Mouse (Mus musculus) CH12F3 (cell line): ENCODE data around the gene Cd37.

Experiments used
- in situ Hi-C: fragments of 300-500 bp; cut with MboI; formaldehyde crosslinking; loops from 2 replicates; pipeline ENCODE4 v1.14.3; 2020; ENCODE audit warnings: low sequenced_read_pairs

Cd37 gene

DNA sequence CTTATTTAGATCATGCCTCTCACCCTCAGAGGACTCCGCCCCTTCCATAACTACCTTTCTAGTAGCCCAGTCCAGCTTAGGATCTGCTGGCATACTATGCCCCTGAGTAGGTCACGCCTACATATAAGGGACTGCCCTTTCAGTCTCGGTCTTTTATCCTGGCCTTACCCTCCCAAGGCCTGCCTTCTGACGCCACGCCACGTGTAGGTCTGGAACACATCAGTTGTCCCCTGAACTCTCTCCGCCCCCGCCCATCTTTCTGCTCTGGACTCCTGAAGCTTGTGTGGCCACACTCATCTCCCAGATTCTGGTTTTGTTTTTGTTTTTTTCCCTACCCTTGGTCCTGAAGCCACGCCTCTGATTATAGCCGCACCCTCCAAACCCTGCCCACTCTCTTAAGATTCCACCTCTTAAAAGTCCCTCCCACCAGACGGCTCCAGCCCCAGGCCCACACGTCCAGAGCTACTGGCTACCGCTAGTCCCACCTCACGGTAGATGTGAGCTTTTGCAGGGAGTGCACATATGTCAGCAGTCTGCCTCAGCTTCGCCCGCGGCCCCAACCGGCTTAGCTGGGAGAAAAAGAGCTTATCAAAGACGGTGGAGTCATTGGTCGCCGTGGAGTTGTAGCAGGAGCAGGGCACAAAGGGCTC lies 3.9 kb downstream of the Cd37 start:
- in situ Hi-C loops: no loop called here

DNA sequence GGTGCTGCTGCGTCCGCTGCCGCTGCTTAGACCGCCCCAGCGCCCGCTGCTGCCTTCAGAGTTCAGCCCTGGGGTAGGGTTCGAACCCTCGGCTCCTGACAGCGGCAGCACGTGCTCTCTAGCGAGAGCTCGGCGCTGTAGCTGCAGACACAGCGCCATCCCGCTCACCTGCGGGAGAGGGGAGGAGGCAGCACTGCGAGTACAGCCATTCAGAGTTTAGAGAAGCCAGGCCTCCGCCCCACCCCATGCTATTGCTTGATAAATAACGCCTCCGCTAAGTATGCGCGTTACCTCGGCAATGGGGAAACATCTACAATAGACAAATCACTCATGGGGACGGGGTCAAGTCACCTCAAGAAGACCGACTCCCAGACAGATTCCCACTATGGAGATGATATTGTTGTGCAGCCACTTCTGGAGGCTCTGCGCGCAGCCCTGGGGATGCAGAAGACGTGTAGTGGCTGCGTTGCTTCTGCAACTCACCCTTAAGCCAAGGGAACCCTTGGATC lies 4.5 kb downstream of the Cd37 start:
- in situ Hi-C loops: no loop called here

DNA sequence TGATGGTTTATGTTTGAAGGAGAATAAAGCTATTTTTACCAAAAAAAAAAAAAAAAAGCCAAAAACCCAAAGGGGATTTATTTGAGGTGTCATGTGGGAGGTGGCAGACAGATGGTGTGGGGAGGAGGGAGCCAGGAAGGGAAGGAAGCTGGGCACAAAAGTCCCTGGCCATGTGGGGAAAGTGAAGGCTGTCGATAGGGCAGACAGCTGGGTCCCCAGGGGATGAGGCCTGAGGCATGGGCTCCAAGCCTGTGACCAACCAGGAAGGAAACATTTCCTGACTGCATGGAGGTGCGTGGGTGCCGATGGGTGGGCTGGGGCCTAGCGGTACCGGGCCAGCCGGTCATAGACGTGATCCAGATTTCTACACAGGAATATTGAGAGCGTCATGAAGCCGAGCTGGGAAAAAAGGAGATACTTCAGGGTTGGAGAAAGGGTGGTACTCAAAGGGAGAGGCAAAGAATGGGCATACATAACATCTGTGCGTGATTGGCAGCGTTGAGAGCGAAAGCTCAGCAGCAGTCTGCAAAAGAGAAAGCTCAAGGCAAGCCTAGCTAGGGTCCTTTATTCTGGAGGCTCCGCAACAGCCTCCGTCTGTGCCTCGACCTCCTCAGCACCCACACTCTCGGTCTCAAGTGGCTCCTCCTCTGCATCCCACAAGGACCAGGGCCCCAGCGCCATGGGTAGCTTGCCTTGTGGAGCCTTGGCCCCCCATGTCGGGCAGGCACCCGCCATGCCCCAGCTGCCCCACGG lies 5.2 kb downstream of the Cd37 start:
- in situ Hi-C loops: no loop called here

DNA sequence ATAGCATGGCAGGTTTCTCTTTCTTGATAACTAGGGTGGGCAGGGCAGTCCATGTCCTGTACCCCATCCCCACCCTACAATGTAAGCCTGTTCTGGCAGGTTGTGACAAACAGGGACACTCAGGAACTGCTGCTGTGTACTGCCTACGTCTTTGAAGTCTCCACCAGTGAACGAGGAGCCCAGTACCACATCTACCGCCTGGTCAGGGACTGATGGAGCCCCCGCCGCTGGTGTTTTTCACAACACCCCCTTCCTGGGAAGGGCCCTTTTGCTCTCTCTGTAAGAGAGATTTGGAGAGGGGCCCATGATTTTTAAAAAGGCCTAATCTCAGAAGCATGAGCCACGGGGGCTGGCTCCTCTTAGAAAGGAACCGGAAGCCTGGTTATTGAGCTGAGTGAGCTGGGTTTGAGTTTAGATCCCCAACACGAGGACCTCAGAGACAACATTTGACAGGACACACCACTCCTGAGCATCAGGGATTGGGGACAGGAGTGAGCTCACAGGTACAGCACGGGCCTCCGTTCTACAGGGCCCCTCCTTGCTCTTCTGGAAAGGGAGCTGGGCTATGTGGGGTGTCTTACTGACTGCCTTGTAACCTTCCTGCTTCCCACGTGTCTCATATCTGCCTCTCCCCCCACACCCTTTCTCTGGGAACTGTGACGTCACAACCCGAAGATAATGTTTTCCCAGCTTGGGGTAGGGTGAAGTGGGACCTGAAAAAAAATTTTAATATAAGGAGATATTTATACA lies 6.0 kb downstream of the Cd37 start:
- in situ Hi-C loops: no loop called here

DNA sequence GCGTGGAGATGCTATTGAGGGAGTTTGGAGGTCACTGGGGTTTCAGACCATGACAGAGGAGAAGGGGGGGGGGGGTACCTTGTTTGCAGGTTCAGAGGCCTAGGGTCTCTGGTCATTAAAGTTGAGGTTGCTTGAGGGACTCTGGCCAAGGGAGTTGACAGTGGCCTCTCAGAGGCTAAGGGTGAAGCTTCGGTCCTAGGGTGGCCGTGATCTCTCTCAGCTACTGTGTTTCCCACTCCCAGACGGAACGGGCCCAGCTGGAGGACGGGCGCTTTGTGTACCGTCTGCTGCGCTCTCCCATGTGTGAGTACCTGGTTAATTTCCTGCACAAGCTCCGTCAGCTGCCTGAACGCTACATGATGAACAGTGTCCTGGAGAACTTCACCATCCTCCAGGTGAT lies 7.0 kb downstream of the Cd37 start:
- in situ Hi-C loops: no loop called here

DNA sequence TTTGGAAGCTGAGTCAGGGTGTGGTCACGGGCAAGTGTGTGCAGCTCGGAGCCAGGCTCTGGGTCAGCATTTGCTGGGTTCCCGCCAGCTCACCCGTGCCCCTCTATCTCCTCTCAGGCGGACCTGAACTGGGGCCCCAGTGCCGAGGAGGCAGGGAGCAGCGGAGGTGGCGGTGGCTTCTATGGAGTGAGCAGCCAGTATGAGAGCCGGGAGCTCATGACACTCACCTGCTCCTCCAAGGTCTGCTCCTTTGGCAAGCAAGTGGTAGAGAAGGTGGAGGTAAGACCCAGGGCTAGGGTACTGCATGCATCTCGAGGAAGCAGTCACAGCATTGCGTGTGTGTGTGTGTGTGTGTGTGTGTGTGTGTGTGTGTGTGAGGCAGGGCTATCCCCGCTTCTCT lies 7.7 kb downstream of the Cd37 start:
- in situ Hi-C loops: no loop called here

DNA sequence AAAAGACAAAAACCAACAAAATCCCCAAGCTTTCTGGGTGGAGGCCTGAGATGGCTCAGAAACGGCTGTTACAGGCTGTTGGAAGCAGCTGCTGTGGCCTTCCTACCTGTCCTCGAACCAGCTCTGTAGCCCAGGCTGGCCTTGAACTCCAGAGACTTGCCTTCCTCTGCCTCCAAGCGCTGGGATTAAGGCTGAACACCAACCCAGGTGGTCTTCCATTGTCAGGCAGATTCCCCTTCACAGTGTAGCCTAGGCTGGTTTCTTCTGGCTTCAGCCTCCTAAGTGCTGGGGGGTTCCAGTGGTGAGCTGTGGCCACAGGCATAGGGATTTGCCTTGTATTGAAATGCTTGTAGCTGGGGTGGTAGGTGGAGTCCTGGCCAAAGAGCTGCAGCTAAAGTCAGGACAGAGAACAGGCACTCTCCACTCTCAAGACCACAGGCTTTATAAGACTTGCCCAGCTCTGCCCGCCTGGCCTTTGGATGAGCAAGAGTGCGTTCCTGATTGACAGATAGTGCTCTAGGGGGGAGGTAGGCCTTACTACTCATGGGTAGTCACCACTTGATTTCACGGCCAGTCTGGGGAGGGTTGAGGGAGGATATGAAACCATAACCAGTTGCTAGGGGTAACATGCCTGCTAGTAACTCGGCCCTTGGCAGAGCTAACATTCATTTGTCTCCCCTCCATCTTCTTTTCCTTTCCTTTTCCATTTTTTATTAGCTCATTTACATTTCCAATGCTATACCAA lies 9.3 kb downstream of the Cd37 start:
- in situ Hi-C loops: no loop called here

DNA sequence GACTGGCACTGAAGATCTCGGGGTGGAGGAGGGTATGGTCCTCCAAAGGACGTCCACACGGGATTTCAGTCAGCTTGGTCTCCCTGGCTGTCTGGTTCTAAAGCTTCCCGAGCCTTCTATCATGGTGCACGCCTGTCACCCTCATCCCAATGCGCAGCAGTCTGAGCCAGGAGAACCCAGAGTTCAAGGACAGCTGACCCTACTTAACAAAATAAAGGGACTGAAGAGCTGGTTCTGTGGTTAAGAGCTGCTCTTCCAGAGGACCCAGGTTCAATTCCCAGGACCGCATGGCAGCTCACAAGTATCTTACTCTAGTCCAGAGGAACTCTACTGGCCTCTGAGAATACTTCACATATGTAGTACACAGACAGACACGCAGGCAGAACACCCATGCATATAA lies 9.9 kb downstream of the Cd37 start:
- in situ Hi-C loops: no loop called here

DNA sequence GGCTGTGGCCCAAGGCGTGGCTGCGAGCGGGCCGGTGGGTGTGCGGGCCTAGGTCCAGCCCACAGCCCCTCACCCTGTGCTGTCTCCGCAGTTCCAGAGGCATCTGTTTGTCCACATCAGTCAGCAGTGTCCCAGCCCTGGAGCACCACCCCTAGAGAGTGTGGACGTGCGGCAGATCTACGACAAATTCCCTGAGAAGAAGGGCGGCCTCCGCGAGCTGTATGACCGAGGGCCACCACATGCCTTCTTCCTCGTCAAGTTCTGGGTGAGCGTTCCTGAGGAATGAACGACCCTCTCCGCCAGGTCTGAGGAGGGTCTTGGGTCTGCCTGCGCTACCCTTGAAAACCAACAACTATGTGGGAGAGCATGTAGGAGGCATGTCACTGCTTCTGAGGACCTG lies 10.4 kb downstream of the Cd37 start:
- in situ Hi-C loops: no loop called here

DNA sequence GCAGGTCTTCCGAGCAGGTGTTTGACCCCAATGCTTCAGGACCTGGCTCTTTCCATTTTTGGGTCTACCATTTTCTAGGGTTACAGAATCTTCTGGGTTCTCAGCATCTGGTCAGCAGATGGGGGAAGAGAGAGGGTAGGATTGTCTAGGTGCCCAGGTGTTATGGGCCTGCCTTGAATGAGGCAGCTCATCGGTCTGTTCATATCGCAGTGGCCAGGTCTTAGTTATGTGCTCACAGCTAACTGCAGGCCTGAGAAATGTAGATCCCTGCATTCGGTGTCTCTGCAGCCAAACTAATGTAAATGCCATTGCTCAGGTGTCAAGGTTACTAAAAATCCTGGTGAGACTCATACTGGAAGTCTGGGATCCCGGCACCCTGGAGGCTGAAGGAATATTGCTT lies 12.5 kb downstream of the Cd37 start:
- in situ Hi-C loops: no loop called here

DNA sequence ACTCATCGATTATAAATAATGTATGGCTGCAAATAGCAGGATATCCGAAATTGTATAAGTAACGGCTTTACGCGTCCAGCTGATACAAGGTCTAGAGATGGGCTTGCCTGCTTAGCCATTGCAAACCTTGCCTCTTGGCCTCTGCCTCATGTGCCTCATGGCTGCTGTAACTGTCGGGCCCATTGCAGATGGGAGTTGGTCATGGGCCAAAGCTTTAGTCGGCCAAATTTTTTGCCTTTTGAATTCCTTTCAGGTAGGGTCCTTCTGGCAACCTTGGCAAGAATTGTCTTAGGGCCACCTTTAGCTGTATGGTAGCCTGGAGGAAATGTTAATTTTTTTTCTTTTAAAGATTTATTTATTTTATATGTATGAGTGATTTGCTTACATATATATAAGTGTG lies 14.1 kb downstream of the Cd37 start:
- in situ Hi-C loops: no loop called here

DNA sequence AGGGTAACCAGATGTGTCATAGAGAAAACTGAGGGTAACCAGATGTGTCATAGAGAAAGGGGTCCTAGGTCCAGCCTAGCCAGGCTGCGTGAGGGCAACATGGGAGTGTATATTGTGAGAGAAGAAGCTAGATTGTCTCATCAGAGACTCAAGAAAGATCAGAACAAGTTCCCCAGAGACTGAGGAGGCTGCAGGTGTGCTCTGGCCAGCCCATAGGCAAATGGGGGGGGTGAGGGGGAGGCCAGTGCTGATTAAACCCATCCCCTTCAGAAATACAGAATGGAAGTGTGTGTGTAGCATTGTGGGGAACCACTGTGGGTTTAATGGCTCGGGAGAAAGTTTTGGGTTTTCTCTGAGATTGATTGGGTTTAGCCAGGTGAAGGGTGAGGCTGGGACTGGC lies 17.2 kb downstream of the Cd37 start:
- in situ Hi-C loops: no loop called here

DNA sequence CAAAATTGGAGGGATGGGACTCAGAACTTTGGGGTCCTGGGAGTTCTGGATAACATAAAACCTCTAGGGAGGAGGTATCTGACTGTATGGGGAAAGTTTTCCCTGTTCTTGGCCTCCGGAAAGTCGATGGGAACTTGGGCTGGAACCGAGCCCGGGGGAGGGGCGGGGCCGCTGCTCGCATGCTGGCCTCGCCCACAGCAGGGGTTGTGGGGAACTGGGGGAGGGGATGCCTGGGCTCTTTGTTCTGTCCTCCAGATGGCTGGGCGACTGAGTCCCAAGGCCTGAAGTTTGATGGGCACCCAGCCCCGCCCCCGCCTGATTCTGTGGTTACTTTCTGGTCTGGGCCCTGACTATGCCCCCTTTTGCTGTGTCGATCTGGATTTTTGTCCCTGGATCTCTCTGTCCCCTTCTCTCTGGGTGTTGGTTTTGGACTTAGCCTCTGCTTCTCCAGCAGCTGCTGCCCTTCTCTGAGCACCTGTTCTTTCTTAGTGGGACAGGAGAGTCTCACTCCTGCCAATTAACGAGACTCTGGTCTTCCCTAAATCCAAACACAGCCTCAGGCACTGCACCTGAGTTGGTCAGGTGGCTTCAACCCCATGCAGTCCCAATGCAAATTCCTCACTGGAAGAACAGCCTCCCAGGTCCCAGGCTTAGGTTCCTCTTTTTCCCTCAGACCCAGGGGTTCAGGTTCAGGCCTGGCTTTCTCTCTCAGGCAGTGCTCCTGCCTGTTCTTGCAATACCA lies 22.3 kb downstream of the Cd37 start:
- in situ Hi-C loops: no loop called here

DNA sequence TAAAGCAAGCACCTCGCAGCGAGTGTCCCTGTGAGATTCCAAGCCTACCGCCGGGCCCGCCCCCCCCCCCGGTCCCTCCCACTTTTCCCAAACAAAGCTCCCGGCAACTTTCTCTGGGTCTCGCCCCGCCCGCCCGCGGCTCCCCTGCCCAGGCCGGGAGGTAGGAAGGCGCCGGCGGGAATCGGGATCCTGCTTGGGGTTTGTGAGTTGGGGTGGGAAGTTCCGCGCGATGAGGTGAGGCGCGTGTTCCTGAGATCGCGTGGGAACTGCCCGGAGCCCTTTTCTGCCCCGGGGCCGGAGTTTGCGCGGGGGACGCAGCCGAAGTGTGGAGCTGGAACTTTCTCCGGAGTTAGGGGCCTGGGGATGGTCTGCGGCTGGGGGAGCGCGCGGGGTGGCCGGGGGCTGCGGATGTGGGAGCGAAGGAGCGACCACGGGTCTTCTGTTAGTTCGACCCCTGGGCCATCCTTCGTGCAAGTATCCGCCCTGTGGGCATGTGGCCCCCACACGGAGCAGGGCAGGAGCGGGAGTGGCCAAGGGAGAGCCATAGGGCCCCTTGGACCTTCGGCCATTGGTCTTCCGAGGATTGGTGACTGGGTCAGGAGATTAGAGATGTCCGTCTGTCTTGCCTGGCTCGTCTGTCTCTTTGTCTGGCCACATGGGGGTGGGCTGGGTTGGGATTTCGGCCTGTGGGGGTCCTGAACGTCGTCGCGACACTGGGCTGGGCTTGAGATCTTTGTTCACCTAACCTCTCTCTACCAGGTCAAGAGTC lies 23.1 kb downstream of the Cd37 start, which contains the start of gene Tead2:
Gene Tead2 (plus strand): TSS at position 81 of the 769 bp plus-strand sequence.
- in situ Hi-C loops: no loop called here

DNA sequence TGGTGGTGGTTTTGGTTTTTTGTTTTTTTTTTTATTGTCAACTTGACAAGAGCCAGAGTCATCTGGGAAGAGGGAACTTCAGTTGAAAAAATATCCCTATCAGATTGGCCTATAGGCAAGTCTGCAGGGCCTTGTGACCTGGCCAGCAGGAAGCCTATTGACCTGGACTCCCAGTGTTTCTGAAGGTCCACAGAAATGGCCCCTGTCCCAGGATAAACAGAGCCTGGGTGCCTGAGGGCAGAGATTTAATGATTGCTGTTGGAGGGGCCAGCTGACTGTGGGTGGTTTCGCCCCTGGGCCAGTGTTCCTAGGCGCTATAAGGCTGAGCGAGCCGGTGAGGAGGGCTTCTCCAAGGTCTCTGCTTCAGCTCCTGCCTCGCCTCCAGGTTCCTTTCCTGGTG lies 25.2 kb downstream of the Cd37 start:
- in situ Hi-C loops: no loop called here

DNA sequence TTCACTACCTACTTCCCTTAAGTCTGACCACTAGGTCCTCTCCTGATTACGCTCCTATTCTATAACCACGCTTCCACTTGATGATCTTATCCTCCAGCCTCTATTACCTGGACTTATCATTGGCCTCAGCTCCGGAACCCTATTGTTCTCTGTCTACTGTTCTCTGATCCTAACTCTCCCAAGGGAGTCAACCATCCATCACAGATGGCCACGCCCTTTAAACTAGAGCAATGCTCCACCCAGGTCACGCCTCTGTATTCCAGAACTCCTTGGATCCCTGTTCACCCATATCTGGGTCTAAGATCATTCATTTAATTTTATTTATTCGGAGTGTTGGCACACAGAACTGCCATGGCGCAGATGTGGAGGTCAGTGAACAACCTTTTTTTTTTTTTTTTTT lies 26.6 kb downstream of the Cd37 start:
- in situ Hi-C loops: no loop called here

DNA sequence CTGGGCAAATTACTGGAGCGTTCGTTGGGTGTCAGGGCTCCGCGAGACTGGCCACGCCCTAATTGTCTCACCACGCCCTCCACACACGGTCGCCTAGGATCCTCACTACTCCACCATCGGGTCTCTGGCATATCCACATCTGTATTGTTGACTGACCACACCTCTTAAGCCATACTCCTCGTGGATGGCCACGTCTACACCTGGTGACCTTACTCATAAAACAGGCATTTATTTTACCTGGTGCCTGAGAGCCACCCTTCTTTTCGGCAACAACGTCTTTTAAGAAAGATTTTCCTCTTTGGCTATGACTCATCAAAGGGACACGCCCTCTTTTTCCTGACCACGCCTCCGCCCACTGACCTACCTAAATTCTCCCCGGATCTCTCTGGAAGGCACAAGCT lies 27.1 kb downstream of the Cd37 start, which contains the start of gene Dkkl1:
Gene Dkkl1 (minus strand): TSS at position 297 of the 401 bp plus-strand sequence.
- in situ Hi-C loops: no loop called here

DNA sequence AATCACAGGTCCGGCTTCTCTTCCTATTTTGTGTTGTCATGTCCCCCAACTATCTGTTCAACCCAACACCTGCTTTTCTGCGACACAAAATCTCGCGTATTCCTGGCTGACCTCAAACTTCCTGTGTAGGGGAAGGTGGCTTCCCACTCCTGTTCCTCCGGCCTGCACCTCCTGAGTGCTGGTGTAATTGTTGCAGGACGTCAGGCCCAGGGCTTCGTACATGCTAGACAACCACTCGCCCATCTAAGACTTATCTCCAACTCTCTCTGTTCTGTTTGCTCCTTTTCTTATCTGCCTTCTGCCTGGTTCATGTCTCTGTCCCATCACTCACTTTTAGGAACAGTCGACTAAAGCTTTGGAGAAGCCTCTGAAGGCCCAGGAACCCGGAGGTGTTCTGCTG lies 27.8 kb downstream of the Cd37 start:
- in situ Hi-C loops: no loop called here

DNA sequence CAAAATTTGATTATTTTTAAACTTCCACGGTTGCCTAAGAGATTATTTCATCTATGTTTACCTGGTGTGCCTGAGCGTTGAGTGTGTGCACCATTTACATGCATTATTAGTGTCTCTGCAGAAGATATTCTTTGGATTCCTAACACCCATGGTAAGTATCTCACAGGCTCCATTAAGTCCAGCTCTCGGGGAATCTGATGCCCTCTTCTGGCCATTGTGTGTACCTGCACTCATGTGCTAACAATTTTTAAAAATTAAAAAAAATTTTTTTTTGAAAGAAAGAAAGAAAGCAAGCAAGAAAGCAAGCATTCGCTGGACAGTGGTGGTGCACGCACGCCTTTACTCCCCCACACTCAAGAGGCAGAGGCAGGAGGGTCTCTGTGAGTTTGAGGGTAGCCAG lies 30.7 kb downstream of the Cd37 start:
- in situ Hi-C loops: no loop called here
